Mouse (Mus musculus) inflammation-experienced regulatory T-cells, adult 6 months (primary cell): Measurements from ENCODE around the gene Cdc42ep5. TPM values are rescaled to one million over a fixed set of nuclear protein-coding genes. Genes with fewer than 3 reads are reported as not detected.

Source experiments
- ATAC-seq: one replicate; pipeline ENCODE4 v1.8.0; 2017
- polyA plus RNA-seq, 3 experiments: library from polyadenylated mRNA; unstranded; fragments of 100-300 nt; shearing (Covaris generic); gene quantifications; one replicate each; pipeline ENCODE4 v1.2.1; 2017

Gene Cdc42ep5
- polyA plus RNA-seq, 3 experiments from 2014 or later = not detected

GRCm38 (mm10) chr7:4124856-4125255 lies 39.8 kb downstream of the Cdc42ep5 start:
- ATAC-seq = no peak

GRCm38 (mm10) chr7:4124315-4124759 lies 40.3 kb downstream of the Cdc42ep5 start:
- peak; percentile 93 for ATAC-seq

GRCm38 (mm10) chr7:4123732-4124131 lies 40.9 kb downstream of the Cdc42ep5 start:
- no peak for ATAC-seq

- ATAC-seq = no peak
These were observed 41.9 kb downstream of the Cdc42ep5 start for GRCm38 (mm10) chr7:4122783-4123182.

GRCm38 (mm10) chr7:4122076-4122768 lies 42.4 kb downstream of the Cdc42ep5 start:
- no peak for ATAC-seq

GRCm38 (mm10) chr7:4119976-4120921 lies 44.4 kb downstream of the Cdc42ep5 start:
- ATAC-seq = no peak

GRCm38 (mm10) chr7:4119344-4119902 lies 45.2 kb downstream of the Cdc42ep5 start, which contains the start of gene Ttyh1:
Gene Ttyh1 (plus strand): TSS chr7:4119408.
- ATAC-seq = no peak

GRCm38 (mm10) chr7:4117050-4117814 lies 47.4 kb downstream of the Cdc42ep5 start:
- no peak for ATAC-seq

GRCm38 (mm10) chr7:4111766-4112165 lies 52.9 kb downstream of the Cdc42ep5 start:
- ATAC-seq = no peak

- peak; percentile 52 for ATAC-seq
These were observed 61.2 kb downstream of the Cdc42ep5 start for GRCm38 (mm10) chr7:4103411-4103810.

Other genes with a start within 250 kb of the Cdc42ep5 start
- not detected for gene Lilra6, start 249.4 kb downstream of the Cdc42ep5 start, polyA plus RNA-seq
- 10 to 100 TPM in 1 of 3 experiments, 1 to 10 TPM in 2; 1.3 to 16.5 (median 2.3) TPM for gene Lair1, start 101.7 kb downstream of the Cdc42ep5 start, polyA plus RNA-seq
- under 1 TPM; 0.47 to 0.95 (median 0.62) TPM for gene Ttyh1, start 45.5 kb downstream of the Cdc42ep5 start, polyA plus RNA-seq
- gene Leng8, start 27.8 kb downstream of the Cdc42ep5 start, polyA plus RNA-seq = 10 to 100 TPM; 22.6 to 40.2 (median 24.9) TPM
- gene Leng9, start 14.5 kb downstream of the Cdc42ep5 start, polyA plus RNA-seq = 1 to 10 TPM; 6.3 to 9.5 (median 7.2) TPM
- gene Lilra5, start 72.9 kb upstream of the Cdc42ep5 start, polyA plus RNA-seq = not detected
- under 1 TPM in 1 of 3 experiments, not detected in 2; 0.33 TPM for gene Ncr1, start 172.9 kb upstream of the Cdc42ep5 start, polyA plus RNA-seq
- not detected for gene Gp6, start 232.9 kb upstream of the Cdc42ep5 start, polyA plus RNA-seq